ENCODE assay signal across 15 mouse cellular contexts in the genomic region with DNA sequence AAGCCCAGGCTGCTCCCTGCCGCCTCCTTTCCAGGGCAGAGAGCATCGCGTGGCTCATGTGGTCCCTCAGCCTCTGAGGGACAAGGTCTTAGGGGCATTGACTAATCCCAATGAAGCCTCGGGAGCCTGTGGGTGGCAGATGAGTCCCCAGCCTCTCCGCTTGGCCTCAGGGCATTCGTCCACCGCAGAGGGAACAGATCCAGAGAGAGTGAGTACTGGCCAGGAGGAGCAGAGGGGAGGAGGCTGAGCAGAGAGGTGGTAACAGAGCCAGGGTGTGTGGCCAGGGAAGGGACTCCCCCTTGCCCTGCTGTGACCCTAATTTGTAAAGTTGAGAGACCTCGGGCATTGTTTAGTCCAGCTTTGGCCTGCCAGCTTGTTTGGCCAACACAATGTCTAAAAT. TPM values are rescaled to one million over a fixed set of nuclear protein-coding genes. Genes with fewer than 3 reads are reported as not detected.
DNase-seq lines count a peak whose midpoint lies in the region; ATAC-seq and TF ChIP-seq lines count a peak whose summit lies in the region.
"Had no signal": no experiment of that assay in that cellular context is flagged by ENCODE, and none has a peak within 500 bp of the region (broad histone marks: within the 10 kb centered on the region; RNA-seq: fewer than 3 reads in every experiment).

No protein-coding gene starts in this region.

- no peak overlapping the region for H3K9ac ChIP-seq in midbrain, embryonic 15.5 days
- H3K9ac ChIP-seq in midbrain, embryonic 11.5 days (ENCODE audit: low read length): no peak overlapping the region
- H3K9ac ChIP-seq: embryonic facial prominence, embryonic 13.5 days; limb, embryonic 13.5 days had no signal

- no peaks in the 10 kb centered on the region for H3K27me3 ChIP-seq in midbrain, embryonic 15.5 days (replicated peaks)
- H3K27me3 ChIP-seq in midbrain, embryonic 11.5 days (ENCODE audit: control insufficient read depth, insufficient read depth, low read length): no peaks in the 10 kb centered on the region; the same call in 1 of the 2 replicates
- H3K27me3 ChIP-seq in cerebellum, adult 2 months (ENCODE audit: control insufficient read depth, insufficient read depth, low read length): no peaks in the 10 kb centered on the region

- DNase-seq in gastrocnemius, postnatal 10 days: peak; percentile 20
- DNase-seq in gastrocnemius, postnatal 4 days (ENCODE audit: low spot score in 2 of 2): no peak
- DNase-seq in midbrain, embryonic 11.5 days (ENCODE audit: low spot score, missing footprints): no peak
- peak; percentile 77 for DNase-seq in cerebellum, adult 2 months
- DNase-seq in cerebellum, postnatal 36 days: peak; percentile 60 to 66
- no peak for DNase-seq in heart, postnatal 10 days
- DNase-seq: gastrocnemius, adult 2 months; heart, postnatal 36 days; kidney, postnatal 36 days; layer of hippocampus, postnatal 36 days had no signal

- H3K27ac ChIP-seq in midbrain, embryonic 15.5 days: 0 out of 2 replicates have a peak overlapping the region, but pooled peaks have one; percentile 23
- no peak overlapping the region; the same call in 1 of the 2 replicates for H3K27ac ChIP-seq in midbrain, embryonic 11.5 days (ENCODE audit: low read depth, low read length)
- H3K27ac ChIP-seq in cerebellum, adult 2 months (ENCODE audit: insufficient read depth, low read length): peak overlapping the region; percentile 0; the same call in 1 of the 2 replicates
- H3K27ac ChIP-seq: embryonic facial prominence, embryonic 13.5 days; gastrocnemius, adult 2 months; limb, embryonic 13.5 days had no signal

- TF ChIP-seq POLR2A in cerebellum, adult 2 months (IDR thresholded peaks at IDR 0.05; ENCODE audit: borderline replicate concordance, insufficient read depth, low read length): no peak

- no peaks in the 10 kb centered on the region for H3K9me3 ChIP-seq in midbrain, embryonic 15.5 days
- H3K9me3 ChIP-seq in midbrain, embryonic 11.5 days (ENCODE audit: control insufficient read depth, low read length): no peaks in the 10 kb centered on the region
- H3K9me3 ChIP-seq: embryonic facial prominence, embryonic 13.5 days; limb, embryonic 13.5 days had no signal

- no peak overlapping the region for H3K4me2 ChIP-seq in midbrain, embryonic 15.5 days
- no peak overlapping the region for H3K4me2 ChIP-seq in midbrain, embryonic 11.5 days
- H3K4me2 ChIP-seq: embryonic facial prominence, embryonic 13.5 days; limb, embryonic 13.5 days had no signal

- H3K36me3 ChIP-seq in midbrain, embryonic 15.5 days (replicated peaks): no peaks in the 10 kb centered on the region
- no peaks in the 10 kb centered on the region for H3K36me3 ChIP-seq in midbrain, embryonic 11.5 days (ENCODE audit: control insufficient read depth, insufficient read depth, low read length)
- H3K36me3 ChIP-seq: embryonic facial prominence, embryonic 13.5 days; limb, embryonic 13.5 days had no signal

- no peak for ATAC-seq in midbrain, embryonic 15.5 days (replicated peaks)
- no peak for ATAC-seq in midbrain, embryonic 11.5 days (ENCODE audit: low FRiP score)
- ATAC-seq: intestine, postnatal 0 days; Patski had no signal

- H3K4me3 ChIP-seq in midbrain, embryonic 15.5 days: no peak overlapping the region
- H3K4me3 ChIP-seq in midbrain, embryonic 11.5 days (ENCODE audit: low read depth, low read length): no peak overlapping the region
- H3K4me3 ChIP-seq in cerebellum, adult 2 months (replicated peaks; ENCODE audit: insufficient read depth, low read depth, low read length): no peak overlapping the region
- H3K4me3 ChIP-seq: embryonic facial prominence, embryonic 13.5 days; gastrocnemius, adult 2 months; limb, embryonic 13.5 days had no signal

- intact Hi-C loops in heart, postnatal 10 days (cut with DNase I): no loop called here

- TF ChIP-seq CTCF in cerebellum, adult 2 months (IDR thresholded peaks at IDR 0.05; ENCODE audit: borderline replicate concordance, insufficient read depth, low read depth, low read length): no peak

- H3K4me1 ChIP-seq in midbrain, embryonic 15.5 days: peaks cover 52% of the 10 kb centered on the region
- peaks cover 19% of the 10 kb centered on the region for H3K4me1 ChIP-seq in midbrain, embryonic 11.5 days (ENCODE audit: control insufficient read depth, insufficient read depth, low read length)
- H3K4me1 ChIP-seq in cerebellum, adult 2 months (ENCODE audit: control insufficient read depth, insufficient read depth, low read length): peaks cover 73% of the 10 kb centered on the region

- 38% methylated on average over 8 of the region's 8 CpGs for WGBS in midbrain, embryonic 15.5 days
- WGBS in midbrain, embryonic 11.5 days: 45% methylated on average over 8 of the region's 8 CpGs
- 3% methylated on average over 8 of the region's 8 CpGs for WGBS in cerebellum, adult 2 months

RNA-seq across cellular contexts. Expression of a gene that starts 29.6 kb away (rescaled TPM):
- total RNA-seq in gastrocnemius, postnatal 10 days (2021): 1 to 10 TPM; 3.7 to 4.8 TPM
- 1 to 10 TPM; 5.0 to 6.0 TPM for total RNA-seq in gastrocnemius, postnatal 4 days (2021)
- 15.7 and 16.1 TPM in 2 replicates for polyA plus RNA-seq in midbrain, embryonic 15.5 days (2015; fragmentation: Nextera tagmentation; extraction: Ambion mirVana)
- 2.2 and 2.9 TPM in 2 replicates for polyA plus RNA-seq in midbrain, embryonic 11.5 days (2014; fragmentation: Nextera tagmentation; extraction: Ambion mirVana)
- polyA plus RNA-seq in cerebellum, adult 2 months (2012; rRNA removed): 37.7 and 41.0 TPM in 2 replicates
- total RNA-seq in heart, postnatal 10 days (2021): 1 to 10 TPM; 1.0 to 1.6 TPM
- polyA plus RNA-seq: Patski had no signal

RNA-seq across cellular contexts. Expression of a gene that starts 42.4 kb away (rescaled TPM):
- total RNA-seq in gastrocnemius, postnatal 10 days (2021): 1 to 10 TPM in 1 of 2 experiments, under 1 TPM in 1; 0.85 to 1.3 TPM
- 1 to 10 TPM; 2.3 to 2.8 TPM for total RNA-seq in gastrocnemius, postnatal 4 days (2021)
- polyA plus RNA-seq in midbrain, embryonic 15.5 days (2015; fragmentation: Nextera tagmentation; extraction: Ambion mirVana): 1.3 and 1.4 TPM in 2 replicates
- 0.94 and 0.95 TPM in 2 replicates for polyA plus RNA-seq in midbrain, embryonic 11.5 days (2014; fragmentation: Nextera tagmentation; extraction: Ambion mirVana)
- polyA plus RNA-seq in cerebellum, adult 2 months (2012; rRNA removed): 0.67 and 0.74 TPM in 2 replicates
- total RNA-seq in heart, postnatal 10 days (2021): under 1 TPM; 0.87 to 0.89 TPM
- polyA plus RNA-seq: Patski had no signal

Comparison
In these comparisons a context has a peak if more than half of its experiments do, and no peak if none do; other contexts are left out.
1. DNase-seq: peak in gastrocnemius, postnatal 10 days (single experiment), cerebellum, adult 2 months (2 of 2) and cerebellum, postnatal 36 days (2 of 2); none in gastrocnemius, postnatal 4 days (0 of 2), midbrain, embryonic 11.5 days (single experiment) and heart, postnatal 10 days (0 of 2).